In the genomic region with DNA sequence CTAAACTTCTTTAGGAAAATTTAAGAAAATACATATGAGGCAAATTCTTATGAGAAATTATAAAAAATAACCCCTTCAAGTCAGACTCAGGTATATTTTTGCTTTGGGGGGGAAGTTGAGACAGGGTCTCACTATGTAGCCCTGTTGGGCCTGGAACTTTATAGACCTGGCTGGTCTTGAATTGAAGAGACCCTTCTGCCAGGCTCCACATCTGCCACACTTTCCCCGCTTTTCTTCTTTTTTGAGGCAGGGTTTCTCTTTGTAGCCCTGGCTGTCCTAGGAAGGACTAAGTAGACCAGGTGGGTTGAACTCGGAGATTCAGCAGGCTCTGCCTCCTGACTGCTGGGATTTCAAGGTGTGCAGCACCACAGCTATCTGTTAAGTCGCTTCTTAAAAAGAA, we compare ENCODE assay signal across 21 mouse cellular contexts. TPM values are rescaled to one million over a fixed set of nuclear protein-coding genes. Genes with fewer than 3 reads are reported as not detected.
DNase-seq lines count a peak whose midpoint lies in the region; ATAC-seq and TF ChIP-seq lines count a peak whose summit lies in the region.
"Had no signal": no experiment of that assay in that cellular context is flagged by ENCODE, and none has a peak within 500 bp of the region (broad histone marks: within the 10 kb centered on the region; RNA-seq: fewer than 3 reads in every experiment).

No protein-coding gene starts in this region.

- H3K36me3 ChIP-seq in intestine, embryonic 14.5 days (ENCODE audit: control insufficient read depth, insufficient read depth, low read length) = peaks cover 63% of the 10 kb centered on the region
- peaks cover 50% of the 10 kb centered on the region for H3K36me3 ChIP-seq in intestine, postnatal 0 days (ENCODE audit: control insufficient read depth, insufficient read depth)
- H3K36me3 ChIP-seq in midbrain, embryonic 11.5 days (ENCODE audit: control insufficient read depth, insufficient read depth, low read length) = peaks cover 8% of the 10 kb centered on the region
- peaks cover 16% of the 10 kb centered on the region; the same call in 1 of the 2 replicates for H3K36me3 ChIP-seq in midbrain, embryonic 16.5 days (ENCODE audit: control insufficient read depth, insufficient read depth, low read length)

- no peak for TF ChIP-seq CTCF in intestine, postnatal 0 days (IDR thresholded peaks at IDR 0.05; ENCODE audit: low read depth)

- no peak overlapping the region for H3K4me2 ChIP-seq in intestine, embryonic 14.5 days (ENCODE audit: low read length)
- no peak overlapping the region for H3K4me2 ChIP-seq in intestine, postnatal 0 days (replicated peaks; ENCODE audit: low read depth)
- no peak overlapping the region for H3K4me2 ChIP-seq in midbrain, embryonic 11.5 days
- no peak overlapping the region for H3K4me2 ChIP-seq in midbrain, embryonic 16.5 days (ENCODE audit: low read length)

- H3K27ac ChIP-seq in intestine, embryonic 14.5 days (ENCODE audit: low read depth) = no peak overlapping the region
- no peak overlapping the region for H3K27ac ChIP-seq in intestine, postnatal 0 days (ENCODE audit: low read depth, low read length)
- H3K27ac ChIP-seq in midbrain, embryonic 11.5 days (ENCODE audit: low read depth, low read length) = no peak overlapping the region
- no peak overlapping the region for H3K27ac ChIP-seq in midbrain, embryonic 16.5 days (ENCODE audit: low read length)

- DNase-seq in heart, adult 11 months = peak; percentile 80
- no peak for DNase-seq in heart, postnatal 10 days
- DNase-seq in intestine, embryonic 14.5 days (ENCODE audit: low spot score) = peak; percentile 27
- DNase-seq in midbrain, embryonic 11.5 days (ENCODE audit: low spot score, missing footprints) = peak; percentile 70
- DNase-seq: adrenal gland, adult 2 months; adrenal gland, adult 8-10 months; adrenal gland, postnatal 10 days; adrenal gland, postnatal 14 days; adrenal gland, postnatal 25 days; adrenal gland, postnatal 36 days; B cell, adult 2 months; cerebellum, adult 11 months; cerebellum, adult 11-12 months; cerebellum, adult 18-20 months had no signal

- no peak overlapping the region for H3K4me3 ChIP-seq in intestine, embryonic 14.5 days (ENCODE audit: low read depth, low read length)
- H3K4me3 ChIP-seq in intestine, postnatal 0 days (ENCODE audit: low read depth, low read length) = no peak overlapping the region
- no peak overlapping the region for H3K4me3 ChIP-seq in midbrain, embryonic 11.5 days (ENCODE audit: low read depth, low read length)
- H3K4me3 ChIP-seq in midbrain, embryonic 16.5 days (ENCODE audit: low read depth, low read length) = no peak overlapping the region

- 97% methylated on average over 3 of the region's 3 CpGs for WGBS in intestine, embryonic 14.5 days
- 91% methylated on average over 3 of the region's 3 CpGs for WGBS in intestine, postnatal 0 days
- 91% methylated on average over 3 of the region's 3 CpGs for WGBS in midbrain, embryonic 11.5 days
- WGBS in midbrain, embryonic 16.5 days = 97% methylated on average over 3 of the region's 3 CpGs

- no peaks in the 10 kb centered on the region for H3K9me3 ChIP-seq in intestine, embryonic 14.5 days (ENCODE audit: control insufficient read depth, low read length)
- no peaks in the 10 kb centered on the region for H3K9me3 ChIP-seq in intestine, postnatal 0 days (ENCODE audit: control insufficient read depth)
- no peaks in the 10 kb centered on the region for H3K9me3 ChIP-seq in midbrain, embryonic 11.5 days (ENCODE audit: control insufficient read depth, low read length)
- no peaks in the 10 kb centered on the region for H3K9me3 ChIP-seq in midbrain, embryonic 16.5 days (replicated peaks; ENCODE audit: control insufficient read depth, low read length, poor library complexity, severe bottlenecking)
- H3K9me3 ChIP-seq: G1E had no signal

- peaks cover 6% of the 10 kb centered on the region for H3K4me1 ChIP-seq in intestine, embryonic 14.5 days (replicated peaks; ENCODE audit: control insufficient read depth, insufficient read depth, low read length)
- H3K4me1 ChIP-seq in intestine, postnatal 0 days (replicated peaks; ENCODE audit: control insufficient read depth, insufficient read depth, low read length) = no peaks in the 10 kb centered on the region; the same call in 1 of the 2 replicates
- H3K4me1 ChIP-seq in midbrain, embryonic 11.5 days (ENCODE audit: control insufficient read depth, insufficient read depth, low read length) = peaks cover 4% of the 10 kb centered on the region
- peaks cover 9% of the 10 kb centered on the region for H3K4me1 ChIP-seq in midbrain, embryonic 16.5 days (ENCODE audit: control insufficient read depth, insufficient read depth, low read length)

- H3K9ac ChIP-seq in intestine, embryonic 14.5 days (ENCODE audit: low read length) = no peak overlapping the region
- no peak overlapping the region for H3K9ac ChIP-seq in intestine, postnatal 0 days (ENCODE audit: low read depth, low read length)
- no peak overlapping the region for H3K9ac ChIP-seq in midbrain, embryonic 11.5 days (ENCODE audit: low read length)
- no peak overlapping the region for H3K9ac ChIP-seq in midbrain, embryonic 16.5 days (ENCODE audit: low read depth, low read length)

- no peak for ATAC-seq in intestine, embryonic 14.5 days (replicated peaks; ENCODE audit: low FRiP score, low TSS enrichment, low read depth)
- ATAC-seq in intestine, postnatal 0 days = no peak
- ATAC-seq in midbrain, embryonic 11.5 days (ENCODE audit: low FRiP score) = no peak
- no peak for ATAC-seq in midbrain, embryonic 16.5 days
- ATAC-seq: activated CD4-positive, CD25-positive, alpha-beta regulatory T cell, adult 4 months; CD4-positive, CD25-positive, alpha-beta regulatory T cell, adult 4 months; Patski had no signal

- no peaks in the 10 kb centered on the region for H3K27me3 ChIP-seq in intestine, embryonic 14.5 days (replicated peaks; ENCODE audit: control insufficient read depth, insufficient read depth, low read length)
- no peaks in the 10 kb centered on the region for H3K27me3 ChIP-seq in intestine, postnatal 0 days (replicated peaks; ENCODE audit: control insufficient read depth, insufficient read depth, low read length)
- no peaks in the 10 kb centered on the region for H3K27me3 ChIP-seq in midbrain, embryonic 11.5 days (ENCODE audit: control insufficient read depth, insufficient read depth, low read length)
- H3K27me3 ChIP-seq in midbrain, embryonic 16.5 days (ENCODE audit: control insufficient read depth, insufficient read depth, low read depth, low read length) = no peaks in the 10 kb centered on the region
- H3K27me3 ChIP-seq: CH12.LX, Patski had no signal

- intact Hi-C loops in heart, postnatal 10 days (cut with DNase I) = loop anchor here (5.0 to 10.0 kb wide), 2 partner anchors 36 to 658 kb away; no protein-coding TSS in a partner anchor

RNA-seq across cellular contexts. Expression of a gene that starts 2.9 kb away (rescaled TPM):
- total RNA-seq in heart, postnatal 10 days (2021) = 10 to 100 TPM; 12.7 to 13.1 TPM
- 33.8 and 37.8 TPM in 2 replicates for polyA plus RNA-seq in intestine, embryonic 14.5 days (2014; fragmentation: Nextera tagmentation; extraction: Ambion mirVana)
- polyA plus RNA-seq in intestine, postnatal 0 days (2015; fragmentation: Nextera tagmentation; extraction: Ambion mirVana) = 17.0 TPM in 2 replicates
- 25.3 and 32.8 TPM in 2 replicates for polyA plus RNA-seq in midbrain, embryonic 11.5 days (2014; fragmentation: Nextera tagmentation; extraction: Ambion mirVana)
- 36.8 and 41.8 TPM in 2 replicates for polyA plus RNA-seq in midbrain, embryonic 16.5 days (2015; fragmentation: Nextera tagmentation; extraction: Ambion mirVana)

Comparison
In these comparisons a context has a peak if more than half of its experiments do, and no peak if none do; other contexts are left out.
1. DNase-seq: peak in heart, adult 11 months (single experiment), intestine, embryonic 14.5 days (single experiment) and midbrain, embryonic 11.5 days (single experiment); none in heart, postnatal 10 days (0 of 2).